Mouse (Mus musculus): ENCODE measurements around the gene Bex1. TPM values are rescaled to one million over a fixed set of nuclear protein-coding genes. Genes with fewer than 3 reads are reported as not detected.

The Bex1 gene
- total and polyA plus RNA-seq, 3 experiments = 0.17 to 0.27 TPM; not detected in 1

DNA sequence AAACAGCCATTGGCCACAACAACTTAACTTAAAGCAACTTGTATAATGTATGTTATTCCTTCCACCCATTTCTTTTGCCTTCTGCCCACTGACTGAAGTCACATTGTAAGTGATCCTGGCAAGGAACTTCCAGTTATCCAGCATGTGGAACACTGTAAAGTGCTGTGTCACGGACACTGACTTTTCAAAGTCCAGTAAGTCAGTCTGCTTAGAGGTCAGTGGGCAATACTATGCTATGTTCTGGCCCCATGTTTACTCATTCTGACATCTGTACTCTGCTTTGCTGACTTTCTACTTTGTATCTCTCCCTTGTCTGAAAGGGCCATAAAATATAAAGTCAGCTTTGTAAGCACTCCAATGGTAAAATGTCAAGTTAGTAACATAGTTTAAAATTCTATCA is 32.2 kb downstream of the Bex1 start:
- TF ChIP-seq GATA1 (IDR thresholded peaks at IDR 0.05; ENCODE audit: borderline replicate concordance, low read length) (no peak), TAL1 (conservative IDR thresholded peaks at IDR 0.05; ENCODE audit: low read depth, low read length) (no peak), POLR2AphosphoS5 (IDR thresholded peaks at IDR 0.05; ENCODE audit: insufficient replicate concordance, low read depth, low read length) (no peak), GATA2 (IDR thresholded peaks at IDR 0.05; ENCODE audit: borderline replicate concordance, low read depth, low read length) (no peak), CTCF (IDR thresholded peaks at IDR 0.05; ENCODE audit: low read depth, low read length) (no peak)
- no peaks in the 10 kb centered on the region for H3K36me3 ChIP-seq (replicated peaks)
- no peak overlapping the region for H3K4me3 ChIP-seq (ENCODE audit: low read depth, low read length)
- no peak for DNase-seq (ENCODE audit: low spot score)
- H3K4me1 ChIP-seq (ENCODE audit: insufficient read depth, low read depth, low read length) = no peaks in the 10 kb centered on the region
- no peaks in the 10 kb centered on the region for H3K9me3 ChIP-seq (replicated peaks)
- H3K27me3 ChIP-seq (ENCODE audit: insufficient read depth, low read length) = no peaks in the 10 kb centered on the region
- no peak for ATAC-seq (ENCODE audit: extremely low read depth, insufficient number of reproducible peaks, low FRiP score, poor library complexity, severe bottlenecking)

DNA sequence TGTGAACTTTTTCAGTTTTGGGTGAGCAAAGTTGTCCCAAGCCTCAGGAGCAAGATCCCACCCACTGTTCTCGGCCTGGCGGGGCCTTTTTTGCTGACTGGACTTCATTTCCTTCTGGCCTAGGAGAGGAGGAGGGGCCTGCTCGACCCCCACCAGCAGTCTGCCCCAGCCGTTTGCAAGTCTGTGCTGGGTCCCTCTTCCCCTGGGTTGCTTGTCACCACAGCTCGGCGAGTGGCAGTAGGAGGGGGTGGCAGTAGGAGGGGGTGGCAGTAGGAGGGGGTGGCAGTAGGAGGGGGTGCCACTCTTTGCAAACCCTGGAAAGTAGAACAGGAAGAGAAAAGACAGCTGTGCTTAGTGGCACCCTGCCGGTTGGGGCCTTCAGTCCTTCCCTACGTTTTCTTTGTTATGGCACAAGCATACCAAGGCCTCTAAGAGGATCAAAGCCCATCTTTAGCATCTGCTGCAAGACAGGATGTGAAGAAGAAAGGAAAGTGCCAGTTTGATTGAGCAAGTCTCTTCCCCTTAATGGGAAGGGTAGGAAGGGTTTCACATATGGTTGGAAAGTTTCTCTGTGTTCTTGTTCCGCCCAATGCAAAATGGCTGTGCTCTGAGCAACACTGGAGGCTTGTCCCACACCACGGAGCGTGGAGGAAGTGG is 34.3 kb downstream of the Bex1 start:
- Histone ChIP-seq H3K4me1 (ENCODE audit: insufficient read depth, low read depth, low read length) (no peaks in the 10 kb centered on the region), H3K4me3 (ENCODE audit: low read depth, low read length) (no peak overlapping the region), H3K27me3 (ENCODE audit: insufficient read depth, low read length) (no peaks in the 10 kb centered on the region), H3K36me3 (replicated peaks) (no peaks in the 10 kb centered on the region), H3K9me3 (replicated peaks) (no peaks in the 10 kb centered on the region)
- TF ChIP-seq TAL1 (conservative IDR thresholded peaks at IDR 0.05; ENCODE audit: low read depth, low read length) (no peak), POLR2AphosphoS5 (IDR thresholded peaks at IDR 0.05; ENCODE audit: insufficient replicate concordance, low read depth, low read length) (no peak), GATA2 (IDR thresholded peaks at IDR 0.05; ENCODE audit: borderline replicate concordance, low read depth, low read length) (no peak), CTCF (IDR thresholded peaks at IDR 0.05; ENCODE audit: low read depth, low read length) (no peak), GATA1 (IDR thresholded peaks at IDR 0.05; ENCODE audit: borderline replicate concordance, low read length) (no peak)
- DNase-seq (ENCODE audit: low spot score) (no peak), ATAC-seq (ENCODE audit: extremely low read depth, insufficient number of reproducible peaks, low FRiP score, poor library complexity, severe bottlenecking) (no peak)

DNA sequence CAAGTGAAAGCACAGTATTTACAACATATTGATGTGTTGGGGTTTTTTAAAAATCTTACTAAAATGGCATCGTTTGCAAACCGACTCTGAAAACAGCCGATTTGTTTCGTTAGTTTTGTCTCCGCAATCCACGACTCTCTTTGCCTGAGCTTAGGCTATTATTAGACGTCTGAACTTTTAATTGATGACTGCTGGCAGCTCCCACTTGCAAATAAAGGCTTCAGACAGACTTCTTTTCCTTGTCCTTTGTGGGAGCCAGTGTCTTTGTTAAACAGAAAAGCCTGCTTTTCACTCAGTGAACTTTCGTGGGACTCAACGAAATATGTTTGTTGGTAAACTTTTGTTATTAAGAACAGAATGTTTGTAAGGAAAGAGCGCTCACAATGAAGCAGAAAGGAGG is 42.5 kb downstream of the Bex1 start:
- no peak for ATAC-seq (ENCODE audit: extremely low read depth, insufficient number of reproducible peaks, low FRiP score, poor library complexity, severe bottlenecking)
- H3K4me3 ChIP-seq (ENCODE audit: low read depth, low read length) = no peak overlapping the region; the same call in 1 of the 2 replicates

DNA sequence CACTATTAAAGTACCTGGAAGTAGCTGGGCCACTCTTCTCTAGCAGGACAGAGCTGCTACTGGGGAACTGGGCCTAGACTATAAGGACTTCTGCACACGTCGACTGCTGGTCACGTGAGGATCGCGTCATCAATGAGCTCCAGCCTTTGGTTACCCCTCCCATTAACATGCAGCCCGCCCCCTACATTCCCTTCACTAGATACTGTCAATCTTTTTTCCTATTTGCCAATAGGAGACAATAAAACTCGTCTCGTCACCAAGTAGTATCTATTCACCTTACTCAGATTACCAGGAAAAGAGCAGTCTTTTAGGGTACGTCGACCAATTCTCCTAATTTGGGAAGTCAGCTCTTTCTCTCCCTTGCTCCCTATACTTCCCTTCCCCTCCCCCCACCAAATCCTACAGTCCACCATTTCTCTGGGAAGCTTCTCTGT is 43.2 kb downstream of the Bex1 start, which contains the start of gene Tceal8:
TSS of gene Tceal8 (minus strand) at position 225 of the 434 bp plus-strand sequence.
- TF ChIP-seq POLR2AphosphoS5 (IDR thresholded peaks at IDR 0.05; ENCODE audit: insufficient replicate concordance, low read depth, low read length) (no peak), TAL1 (conservative IDR thresholded peaks at IDR 0.05; ENCODE audit: low read depth, low read length) (no peak), CTCF (IDR thresholded peaks at IDR 0.05; ENCODE audit: low read depth, low read length) (no peak), GATA1 (IDR thresholded peaks at IDR 0.05; ENCODE audit: borderline replicate concordance, low read length) (no peak), GATA2 (IDR thresholded peaks at IDR 0.05; ENCODE audit: borderline replicate concordance, low read depth, low read length) (no peak)
- DNase-seq (ENCODE audit: low spot score) = peak; percentile 43

More for the DNA sequence above, 42.5 kb downstream of the Bex1 start:
- DNase-seq (ENCODE audit: low spot score) = no peak
- H3K36me3 ChIP-seq (replicated peaks) = peaks cover 5% of the 10 kb centered on the region
- no peak for TF ChIP-seq GATA1 (IDR thresholded peaks at IDR 0.05; ENCODE audit: borderline replicate concordance, low read length)
- peaks cover 3% of the 10 kb centered on the region; the same call in 1 of the 2 replicates for H3K4me1 ChIP-seq (ENCODE audit: insufficient read depth, low read depth, low read length)
- no peaks in the 10 kb centered on the region for H3K9me3 ChIP-seq (replicated peaks)
- no peaks in the 10 kb centered on the region for H3K27me3 ChIP-seq (ENCODE audit: insufficient read depth, low read length)

DNA sequence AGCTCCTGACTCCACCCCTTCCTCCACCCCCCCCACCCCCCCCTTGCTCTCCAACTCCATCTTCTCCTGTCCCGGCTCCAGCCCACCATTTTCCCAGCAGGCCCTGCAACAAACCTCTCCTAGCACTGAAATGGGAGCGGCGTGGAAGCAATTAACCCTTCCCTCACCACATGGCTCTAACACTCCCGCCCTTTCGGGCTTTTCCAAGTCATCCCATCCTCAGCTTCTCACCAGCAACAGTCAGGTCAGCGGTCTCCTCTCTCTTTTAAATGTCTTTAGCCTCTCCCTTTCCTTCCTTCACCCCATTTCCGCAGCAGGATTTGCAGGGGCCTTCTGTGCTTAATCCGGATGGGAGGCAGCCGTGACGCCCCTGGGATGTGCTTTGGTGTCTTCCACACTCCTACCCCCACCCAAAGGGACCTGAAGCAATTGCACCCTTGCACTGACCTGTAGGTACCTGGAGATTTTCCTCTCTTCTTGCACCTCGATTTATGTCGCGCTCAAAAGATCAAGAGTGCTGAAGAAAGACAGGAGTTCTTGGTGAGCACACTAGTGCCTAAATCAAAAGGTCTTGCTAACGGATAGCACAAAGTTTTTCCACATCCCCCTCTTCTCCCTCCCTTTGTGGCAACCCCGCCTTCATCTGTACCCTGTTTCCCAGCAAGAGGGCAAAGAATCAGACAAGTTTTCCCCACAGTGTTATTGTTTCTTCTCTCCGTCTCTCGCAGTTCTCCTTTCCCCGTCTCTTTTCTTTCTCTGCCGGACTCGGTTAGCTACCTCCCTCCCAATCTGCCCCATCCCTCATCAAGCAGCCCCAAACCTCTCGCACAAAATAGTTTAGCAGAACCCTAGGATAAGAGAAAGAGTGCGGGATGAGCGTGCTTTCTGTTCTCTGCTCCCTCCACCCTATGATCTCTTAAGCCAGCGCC is 43.9 kb downstream of the Bex1 start:
- no peaks in the 10 kb centered on the region for H3K9me3 ChIP-seq (replicated peaks)
- ATAC-seq (ENCODE audit: extremely low read depth, insufficient number of reproducible peaks, low FRiP score, poor library complexity, severe bottlenecking) (no peak), DNase-seq (ENCODE audit: low spot score) (peak; percentile 1)
- peaks cover 3% of the 10 kb centered on the region; the same call in 1 of the 2 replicates for H3K4me1 ChIP-seq (ENCODE audit: insufficient read depth, low read depth, low read length)
- H3K4me3 ChIP-seq (ENCODE audit: low read depth, low read length) = peak overlapping the region; percentile 71
- H3K36me3 ChIP-seq (replicated peaks) = peaks cover 5% of the 10 kb centered on the region
- H3K27me3 ChIP-seq (ENCODE audit: insufficient read depth, low read length) = no peaks in the 10 kb centered on the region
- TF ChIP-seq GATA1 (IDR thresholded peaks at IDR 0.05; ENCODE audit: borderline replicate concordance, low read length) (no peak), TAL1 (conservative IDR thresholded peaks at IDR 0.05; ENCODE audit: low read depth, low read length) (no peak), CTCF (IDR thresholded peaks at IDR 0.05; ENCODE audit: low read depth, low read length) (no peak), POLR2AphosphoS5 (IDR thresholded peaks at IDR 0.05; ENCODE audit: insufficient replicate concordance, low read depth, low read length) (no peak), GATA2 (IDR thresholded peaks at IDR 0.05; ENCODE audit: borderline replicate concordance, low read depth, low read length) (no peak)

More for the DNA sequence above, 43.2 kb downstream of the Bex1 start, which contains the start of gene Tceal8:
- Histone ChIP-seq H3K4me1 (ENCODE audit: insufficient read depth, low read depth, low read length) (peaks cover 3% of the 10 kb centered on the region; the same call in 1 of the 2 replicates), H3K27me3 (ENCODE audit: insufficient read depth, low read length) (no peaks in the 10 kb centered on the region), H3K9me3 (replicated peaks) (no peaks in the 10 kb centered on the region), H3K36me3 (replicated peaks) (peaks cover 5% of the 10 kb centered on the region), H3K4me3 (ENCODE audit: low read depth, low read length) (peak within 1 kb of the TSS; percentile 71)
- ATAC-seq (ENCODE audit: extremely low read depth, insufficient number of reproducible peaks, low FRiP score, poor library complexity, severe bottlenecking) = peak; percentile 96

DNA sequence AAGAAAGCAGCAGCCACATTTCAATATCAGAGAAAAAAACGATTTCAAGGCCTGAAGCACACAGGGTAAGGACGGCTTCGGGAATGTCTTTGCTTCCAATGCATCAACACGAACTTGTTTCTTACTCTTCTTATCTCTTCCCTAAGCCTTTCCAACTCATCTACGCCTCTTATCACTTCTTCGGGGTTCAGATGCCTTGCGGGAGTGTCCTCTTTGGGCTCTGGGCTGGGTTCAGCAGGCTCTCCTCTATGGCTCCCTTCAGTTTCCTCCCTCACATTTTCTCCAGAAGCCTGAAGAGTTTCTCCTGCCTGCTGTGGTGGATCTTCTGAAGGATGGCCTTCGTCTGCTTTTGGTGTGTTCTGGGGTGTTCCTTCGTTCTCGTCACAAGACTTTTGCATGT is 44.7 kb downstream of the Bex1 start:
- H3K4me3 ChIP-seq (ENCODE audit: low read depth, low read length) = no peak overlapping the region; the same call in 1 of the 2 replicates
- no peak for ATAC-seq (ENCODE audit: extremely low read depth, insufficient number of reproducible peaks, low FRiP score, poor library complexity, severe bottlenecking)

More for the DNA sequence above, 44.7 kb downstream of the Bex1 start:
- Histone ChIP-seq H3K27me3 (ENCODE audit: insufficient read depth, low read length) (no peaks in the 10 kb centered on the region), H3K4me1 (ENCODE audit: insufficient read depth, low read depth, low read length) (peaks cover 3% of the 10 kb centered on the region; the same call in 1 of the 2 replicates), H3K9me3 (replicated peaks) (no peaks in the 10 kb centered on the region), H3K36me3 (replicated peaks) (peaks cover 5% of the 10 kb centered on the region)
- no peak for DNase-seq (ENCODE audit: low spot score)
- TF ChIP-seq GATA1 (IDR thresholded peaks at IDR 0.05; ENCODE audit: borderline replicate concordance, low read length) (no peak), TAL1 (conservative IDR thresholded peaks at IDR 0.05; ENCODE audit: low read depth, low read length) (no peak), GATA2 (IDR thresholded peaks at IDR 0.05; ENCODE audit: borderline replicate concordance, low read depth, low read length) (no peak), POLR2AphosphoS5 (IDR thresholded peaks at IDR 0.05; ENCODE audit: insufficient replicate concordance, low read depth, low read length) (no peak), CTCF (IDR thresholded peaks at IDR 0.05; ENCODE audit: low read depth, low read length) (no peak)

Other genes starting within 250 kb of the Bex1 start
- 9.0 and 12.7 TPM in 2 replicates for gene Arxes2, start 221.7 kb downstream of the Bex1 start, total RNA-seq (2014; fragmentation: Nextera tagmentation)
- 8.4 and 13.6 TPM in 2 replicates for gene Arxes2, start 221.7 kb downstream of the Bex1 start, total RNA-seq (2017)
- gene Arxes2, start 221.7 kb downstream of the Bex1 start, polyA plus RNA-seq (2012) = 13.5 TPM in 2 replicates
- not detected in 2 replicates for gene Arxes1, start 182.1 kb downstream of the Bex1 start, total RNA-seq (2014; fragmentation: Nextera tagmentation)
- not detected in 2 replicates for gene Arxes1, start 182.1 kb downstream of the Bex1 start, total RNA-seq (2017)
- gene Arxes1, start 182.1 kb downstream of the Bex1 start, polyA plus RNA-seq (2012) = not detected in 2 replicates
- gene Bex2, start 147.3 kb downstream of the Bex1 start, total RNA-seq (2014; fragmentation: Nextera tagmentation) = not detected in 2 replicates
- gene Bex2, start 147.3 kb downstream of the Bex1 start, total RNA-seq (2017) = not detected in 2 replicates
- 0.10 and 0.15 TPM in 2 replicates for gene Bex2, start 147.3 kb downstream of the Bex1 start, polyA plus RNA-seq (2012)
- gene Nxf3, start 130.3 kb downstream of the Bex1 start, total RNA-seq (2014; fragmentation: Nextera tagmentation) = 0.87 and 1.1 TPM in 2 replicates
- gene Nxf3, start 130.3 kb downstream of the Bex1 start, total RNA-seq (2017) = 0.05 and 0.23 TPM in 2 replicates
- gene Nxf3, start 130.3 kb downstream of the Bex1 start, polyA plus RNA-seq (2012) = 0.09 TPM in 1 of 2 replicates, not detected in the other
- gene Bex4, start 76.5 kb downstream of the Bex1 start, total RNA-seq (2014; fragmentation: Nextera tagmentation) = 1.3 TPM in 1 of 2 replicates, not detected in the other
- 31.7 and 47.9 TPM in 2 replicates for gene Bex4, start 76.5 kb downstream of the Bex1 start, total RNA-seq (2017)
- 15.0 and 16.7 TPM in 2 replicates for gene Bex4, start 76.5 kb downstream of the Bex1 start, polyA plus RNA-seq (2012)
- gene Tceal8, start 43.2 kb downstream of the Bex1 start, total RNA-seq (2014; fragmentation: Nextera tagmentation) = 32.4 and 46.2 TPM in 2 replicates
- gene Tceal8, start 43.2 kb downstream of the Bex1 start, total RNA-seq (2017) = 106 and 120 TPM in 2 replicates
- 6.4 and 12.4 TPM in 2 replicates for gene Tceal8, start 43.2 kb downstream of the Bex1 start, polyA plus RNA-seq (2012)
- 12.0 and 12.3 TPM in 2 replicates for gene Tceal5, start 11.6 kb downstream of the Bex1 start, total RNA-seq (2014; fragmentation: Nextera tagmentation)
- gene Tceal5, start 11.6 kb downstream of the Bex1 start, total RNA-seq (2017) = 0.23 and 0.93 TPM in 2 replicates
- 3.3 and 3.6 TPM in 2 replicates for gene Tceal5, start 11.6 kb downstream of the Bex1 start, polyA plus RNA-seq (2012)
- not detected in 2 replicates for gene Tceal7, start 734 bp downstream of the Bex1 start, total RNA-seq (2014; fragmentation: Nextera tagmentation)
- gene Tceal7, start 734 bp downstream of the Bex1 start, total RNA-seq (2017) = not detected in 2 replicates
- not detected in 2 replicates for gene Tceal7, start 734 bp downstream of the Bex1 start, polyA plus RNA-seq (2012)
- gene Tceal9, start 29.6 kb upstream of the Bex1 start, total RNA-seq (2014; fragmentation: Nextera tagmentation) = 84.3 and 89.7 TPM in 2 replicates
- 359 and 379 TPM in 2 replicates for gene Tceal9, start 29.6 kb upstream of the Bex1 start, total RNA-seq (2017)
- 69.9 and 72.1 TPM in 2 replicates for gene Tceal9, start 29.6 kb upstream of the Bex1 start, polyA plus RNA-seq (2012)
- gene Bex3, start 54.7 kb upstream of the Bex1 start, total RNA-seq (2014; fragmentation: Nextera tagmentation) = 269 and 293 TPM in 2 replicates
- 192 and 233 TPM in 2 replicates for gene Bex3, start 54.7 kb upstream of the Bex1 start, total RNA-seq (2017)
- 525 and 668 TPM in 2 replicates for gene Bex3, start 54.7 kb upstream of the Bex1 start, polyA plus RNA-seq (2012)